Mouse (Mus musculus) limb, embryonic 10.5 days (tissue): ENCODE data around the gene Dgkg. TPM values are rescaled to one million over a fixed set of nuclear protein-coding genes. Genes with fewer than 3 reads are reported as not detected.

Source experiments
- DNase-seq: peaks from one replicate; pipeline ENCODE4 v3.0.0-alpha.2; 2017; ENCODE audit warnings: low spot score
- H3K27ac ChIP-seq: fragments of 300-500 bp; sonication (generic); 2 replicates; pipeline ENCODE4 v1.5.1; 2016; ENCODE audit warnings: mild to moderate bottlenecking
- H3K27me3 ChIP-seq: fragments of 300-500 bp; sonication (generic); 2 replicates; pipeline ENCODE4 v1.6.1; 2016; ENCODE audit warnings: low read depth, mild to moderate bottlenecking; ENCODE audit not compliant: poor library complexity, severe bottlenecking
- H3K36me3 ChIP-seq: fragments of 300-500 bp; sonication (generic); 2 replicates; pipeline ENCODE4 v1.6.1; 2016; ENCODE audit warnings: mild to moderate bottlenecking, moderate library complexity
- H3K4me1 ChIP-seq: fragments of 300-500 bp; sonication (generic); 2 replicates; pipeline ENCODE4 v1.6.1; 2016
- H3K4me3 ChIP-seq: fragments of 300-500 bp; sonication (generic); 2 replicates; pipeline ENCODE4 v1.5.1; 2016; ENCODE audit warnings: mild to moderate bottlenecking, moderate library complexity
- H3K9me3 ChIP-seq: fragments of 300-500 bp; sonication (generic); replicated peaks from 2 replicates; pipeline ENCODE4 v1.6.1; 2016; ENCODE audit warnings: mild to moderate bottlenecking
- WGBS: fragments of 180-500 bp; shearing (Covaris S2); methylation state at CpG from one replicate; pipeline ENCODE4 v1.1.7; 2016; 5-methylcytosine and 5-hydroxymethylcytosine counted together
- polyA plus RNA-seq: library from polyadenylated mRNA; unstranded; fragments of >200 nt; fragmentation: Nextera tagmentation; extraction: Ambion mirVana; gene quantifications from 2 replicates; pipeline ENCODE4 v1.2.1, GENCODE M21; 2016

Dgkg gene
- polyA plus RNA-seq, 1 experiment from 2014 or later = 0.29 TPM

- H3K36me3 ChIP-seq = no peaks in the 10 kb centered on the region
- H3K4me1 ChIP-seq = peaks cover 22% of the 10 kb centered on the region
- no peaks in the 10 kb centered on the region for H3K9me3 ChIP-seq
- H3K27me3 ChIP-seq = no peaks in the 10 kb centered on the region
- H3K27ac ChIP-seq = no peak overlapping the region
- no peak overlapping the region for H3K4me3 ChIP-seq
- 75% methylated on average over 9 of the region's 9 CpGs for WGBS
- DNase-seq = no peak
These were observed 146.0 kb downstream of the Dgkg start for GRCm38 (mm10) chr16:22510861-22511637.

DNA sequence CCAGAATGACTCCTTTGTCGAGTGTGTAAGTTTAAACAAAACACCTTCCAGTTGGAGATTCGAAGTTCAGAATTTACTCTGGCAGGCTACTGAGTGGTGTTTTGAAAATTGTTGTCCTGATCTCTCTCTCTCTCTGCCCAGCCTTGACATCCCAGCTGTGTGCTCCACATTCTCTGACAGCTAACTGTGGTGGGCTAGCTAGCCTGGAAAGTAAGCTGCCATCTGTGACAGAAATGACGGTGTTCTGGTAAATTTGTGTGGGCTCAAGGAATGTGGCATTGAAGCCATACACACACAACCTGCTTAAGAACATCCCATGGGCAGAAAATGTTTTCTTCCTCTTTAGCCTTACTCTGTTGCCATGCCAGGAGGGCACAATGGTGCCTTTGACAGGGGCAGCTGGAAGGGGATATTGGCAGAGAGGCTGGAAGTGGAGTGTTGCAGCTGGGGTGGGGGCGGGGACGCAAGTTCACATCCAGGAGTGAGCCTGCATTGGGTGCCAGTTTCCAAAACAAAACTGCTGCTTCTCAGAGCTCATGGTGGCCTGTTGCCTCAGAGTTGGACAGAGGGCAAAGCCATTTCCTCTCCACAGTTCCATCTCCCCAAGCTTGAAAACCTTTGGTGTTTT is 148.0 kb downstream of the Dgkg start:
- DNase-seq = no peak
- no peaks in the 10 kb centered on the region for H3K36me3 ChIP-seq
- no peaks in the 10 kb centered on the region for H3K9me3 ChIP-seq
- H3K27me3 ChIP-seq = no peaks in the 10 kb centered on the region
- H3K4me1 ChIP-seq = peaks cover 20% of the 10 kb centered on the region
- no peak overlapping the region for H3K4me3 ChIP-seq
- 88% methylated on average over 5 of the region's 5 CpGs for WGBS
- H3K27ac ChIP-seq = no peak overlapping the region

DNA sequence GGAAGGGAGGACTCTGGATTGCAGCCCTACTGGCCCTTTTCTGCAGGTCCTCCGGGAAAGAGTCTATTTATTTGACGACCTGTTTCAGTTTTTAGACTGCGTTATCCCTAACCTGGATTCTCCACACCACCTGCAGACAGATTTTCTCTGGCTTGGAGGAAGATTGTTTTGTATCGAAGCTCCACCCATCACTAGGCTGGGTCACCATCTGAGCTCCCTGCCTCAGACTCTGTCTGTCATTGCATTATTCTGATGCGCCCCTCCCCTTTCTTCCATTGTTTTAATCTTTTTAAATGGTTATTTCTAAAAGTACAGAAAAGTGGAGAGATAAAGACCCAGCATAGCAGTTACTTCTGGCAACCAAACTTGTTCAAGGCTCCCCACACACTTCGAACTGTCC is 151.4 kb downstream of the Dgkg start:
- WGBS = 67% methylated on average over 6 of the region's 6 CpGs
- H3K4me1 ChIP-seq = peaks cover 22% of the 10 kb centered on the region

DNA sequence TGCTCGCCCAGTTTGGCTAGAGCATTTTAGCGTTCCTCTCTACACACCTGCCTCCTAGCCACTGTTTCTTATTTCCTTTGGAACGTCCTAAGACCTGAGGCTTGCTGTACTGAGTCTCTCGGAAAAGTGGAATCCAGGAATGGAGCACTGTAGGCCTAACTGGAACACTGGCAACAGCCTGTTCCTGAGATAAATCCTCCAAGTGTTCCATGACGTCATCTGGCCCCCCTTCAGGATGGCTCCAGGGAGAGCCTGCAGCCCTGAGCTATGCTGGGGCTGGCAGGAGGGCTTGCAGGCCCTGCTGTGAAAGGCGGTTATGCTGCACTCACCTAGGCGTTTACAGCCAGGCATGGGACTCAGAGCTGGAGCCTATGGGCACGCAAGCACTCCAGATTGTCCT is 152.2 kb downstream of the Dgkg start:
- 39% methylated on average over 8 of the region's 8 CpGs for WGBS
- H3K9me3 ChIP-seq = no peaks in the 10 kb centered on the region

More for the DNA sequence above, 151.4 kb downstream of the Dgkg start:
- no peaks in the 10 kb centered on the region for H3K27me3 ChIP-seq
- H3K36me3 ChIP-seq = no peaks in the 10 kb centered on the region
- no peak overlapping the region for H3K27ac ChIP-seq
- no peak for DNase-seq
- no peak overlapping the region for H3K4me3 ChIP-seq
- H3K9me3 ChIP-seq = no peaks in the 10 kb centered on the region

GRCm38 (mm10) chr16:22504049-22504448 is 153.0 kb downstream of the Dgkg start:
- no peaks in the 10 kb centered on the region for H3K36me3 ChIP-seq
- H3K27ac ChIP-seq = no peak overlapping the region
- WGBS = 70% methylated on average over 5 of the region's 5 CpGs
- H3K4me1 ChIP-seq = peaks cover 16% of the 10 kb centered on the region
- H3K4me3 ChIP-seq = no peak overlapping the region
- no peaks in the 10 kb centered on the region for H3K9me3 ChIP-seq
- no peak for DNase-seq
- H3K27me3 ChIP-seq = no peaks in the 10 kb centered on the region

More for the DNA sequence above, 152.2 kb downstream of the Dgkg start:
- Histone ChIP-seq H3K27me3 (no peaks in the 10 kb centered on the region), H3K36me3 (no peaks in the 10 kb centered on the region), H3K27ac (peak overlapping the region; percentile 46; the same call in 1 of the 2 replicates), H3K4me3 (no peak overlapping the region), H3K4me1 (peaks cover 22% of the 10 kb centered on the region)
- peak; percentile 34 for DNase-seq

DNA sequence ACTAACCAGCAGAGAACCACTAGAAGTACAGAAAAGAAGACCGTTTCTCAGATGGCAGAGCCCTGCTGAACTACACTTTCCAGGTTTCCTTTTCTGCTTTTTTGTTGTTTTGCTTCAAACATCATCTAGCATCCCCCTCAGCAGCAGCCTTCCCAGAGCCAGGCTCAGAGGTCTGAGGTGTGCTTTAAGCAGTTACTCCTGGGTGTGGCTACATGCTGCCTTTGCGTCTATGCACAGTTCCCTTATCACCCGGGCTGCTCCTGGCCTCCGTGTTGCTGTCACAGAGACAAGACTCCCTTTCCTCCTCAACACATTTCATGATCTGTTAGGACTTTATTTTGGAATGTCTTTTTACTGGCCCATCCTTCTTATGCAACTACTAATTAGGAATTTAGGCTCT is 153.6 kb downstream of the Dgkg start:
- no peak overlapping the region for H3K27ac ChIP-seq
- H3K36me3 ChIP-seq = no peaks in the 10 kb centered on the region
- DNase-seq = no peak
- no peaks in the 10 kb centered on the region for H3K9me3 ChIP-seq
- no peak overlapping the region for H3K4me3 ChIP-seq
- peaks cover 16% of the 10 kb centered on the region for H3K4me1 ChIP-seq
- WGBS = 68% methylated on average over 4 of the region's 4 CpGs
- no peaks in the 10 kb centered on the region for H3K27me3 ChIP-seq

GRCm38 (mm10) chr16:22501855-22502254 is 155.2 kb downstream of the Dgkg start:
- Histone ChIP-seq H3K9me3 (no peaks in the 10 kb centered on the region), H3K27me3 (no peaks in the 10 kb centered on the region), H3K27ac (no peak overlapping the region), H3K36me3 (no peaks in the 10 kb centered on the region), H3K4me3 (no peak overlapping the region), H3K4me1 (peaks cover 19% of the 10 kb centered on the region)
- DNase-seq = no peak
- WGBS = 78% methylated on average over 6 of the region's 6 CpGs

DNA sequence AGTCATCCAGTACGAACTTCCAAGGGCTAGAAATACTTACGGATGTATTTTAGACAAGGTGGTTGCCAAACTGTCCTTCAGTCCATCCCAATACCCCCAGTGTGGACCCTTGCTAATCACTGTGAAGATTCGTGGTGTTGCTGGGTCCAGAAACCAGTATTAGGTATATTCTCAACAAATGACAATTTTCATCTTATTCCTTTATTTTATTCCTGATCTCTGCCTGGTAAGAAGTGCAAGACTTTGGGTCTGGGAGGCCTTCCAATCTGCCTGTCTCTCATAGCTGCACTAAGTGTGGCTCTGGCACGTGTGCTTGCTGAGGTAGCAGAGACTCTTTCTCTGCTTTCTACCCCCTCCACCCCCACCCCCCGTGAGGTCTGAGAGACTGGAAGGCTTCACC is 156.5 kb downstream of the Dgkg start:
- 83% methylated on average over 5 of the region's 5 CpGs for WGBS

DNA sequence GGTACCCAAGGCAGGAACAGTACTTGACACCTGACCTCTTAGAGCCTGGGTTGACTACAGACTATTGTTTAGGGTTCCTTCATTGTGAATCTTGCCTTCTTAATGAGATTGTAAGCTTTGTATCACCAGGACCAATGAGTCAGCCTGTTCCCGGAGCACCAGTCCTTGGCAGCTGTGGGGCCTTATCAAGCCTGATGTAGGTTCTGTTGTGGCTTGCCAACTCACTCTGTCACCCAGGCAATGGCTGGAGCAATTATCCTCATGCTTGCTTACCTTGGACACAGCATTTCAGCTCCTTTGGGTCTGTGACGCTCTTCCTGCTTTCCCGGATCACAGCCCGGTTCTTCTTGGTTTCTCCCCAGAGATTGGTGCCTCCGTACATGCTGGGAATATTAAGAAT is 157.1 kb downstream of the Dgkg start:
- Histone ChIP-seq H3K4me3 (no peak overlapping the region), H3K27me3 (no peaks in the 10 kb centered on the region), H3K36me3 (no peaks in the 10 kb centered on the region), H3K9me3 (no peaks in the 10 kb centered on the region), H3K4me1 (peaks cover 12% of the 10 kb centered on the region), H3K27ac (no peak overlapping the region)
- DNase-seq = no peak
- 93% methylated on average over 5 of the region's 5 CpGs for WGBS

More for the DNA sequence above, 156.5 kb downstream of the Dgkg start:
- no peaks in the 10 kb centered on the region for H3K27me3 ChIP-seq
- DNase-seq = no peak
- no peak overlapping the region for H3K27ac ChIP-seq
- no peaks in the 10 kb centered on the region for H3K36me3 ChIP-seq
- H3K4me1 ChIP-seq = peaks cover 15% of the 10 kb centered on the region
- no peak overlapping the region for H3K4me3 ChIP-seq
- H3K9me3 ChIP-seq = no peaks in the 10 kb centered on the region

- 85% methylated on average over 3 of the region's 3 CpGs for WGBS
These were observed 157.6 kb downstream of the Dgkg start for GRCm38 (mm10) chr16:22499447-22499846.

GRCm38 (mm10) chr16:22497976-22498375 is 159.0 kb downstream of the Dgkg start:
- DNase-seq = no peak
- 70% methylated on average over 3 of the region's 3 CpGs for WGBS
- Histone ChIP-seq H3K9me3 (no peaks in the 10 kb centered on the region), H3K36me3 (no peaks in the 10 kb centered on the region), H3K27me3 (no peaks in the 10 kb centered on the region), H3K27ac (no peak overlapping the region), H3K4me1 (peaks cover 3% of the 10 kb centered on the region; the same call in 1 of the 2 replicates), H3K4me3 (no peak overlapping the region)

More at GRCm38 (mm10) chr16:22499447-22499846, 157.6 kb downstream of the Dgkg start:
- Histone ChIP-seq H3K9me3 (no peaks in the 10 kb centered on the region), H3K27me3 (no peaks in the 10 kb centered on the region), H3K36me3 (no peaks in the 10 kb centered on the region), H3K4me3 (no peak overlapping the region), H3K27ac (no peak overlapping the region), H3K4me1 (peaks cover 7% of the 10 kb centered on the region)
- no peak for DNase-seq

GRCm38 (mm10) chr16:22495259-22495658 is 161.8 kb downstream of the Dgkg start:
- Histone ChIP-seq H3K9me3 (no peaks in the 10 kb centered on the region), H3K36me3 (no peaks in the 10 kb centered on the region), H3K27ac (no peak overlapping the region), H3K4me3 (no peak overlapping the region), H3K27me3 (no peaks in the 10 kb centered on the region), H3K4me1 (peaks cover 3% of the 10 kb centered on the region; the same call in 1 of the 2 replicates)
- no peak for DNase-seq
- WGBS = 88% methylated on average over 5 of the region's 5 CpGs

DNA sequence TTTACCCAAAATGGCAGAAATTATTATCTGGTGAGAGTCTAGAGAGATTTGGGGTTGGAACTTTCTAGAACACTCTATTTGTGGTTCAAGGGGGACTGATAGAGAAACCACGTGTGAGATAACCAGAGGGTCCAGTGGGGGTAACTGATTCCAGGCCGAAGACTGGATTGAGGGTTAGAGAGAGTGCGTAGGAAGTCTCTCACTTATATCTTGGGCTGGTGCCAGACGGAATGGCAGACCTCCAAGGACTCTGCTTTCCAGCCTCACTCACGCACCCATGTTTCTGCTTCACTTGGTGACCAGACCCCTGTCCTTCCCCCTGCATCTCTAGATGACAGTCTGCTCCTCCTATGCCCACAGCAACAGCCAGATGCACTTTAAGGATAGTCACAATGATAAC is 162.2 kb downstream of the Dgkg start:
- DNase-seq = no peak
- Histone ChIP-seq H3K9me3 (no peaks in the 10 kb centered on the region), H3K4me1 (peaks cover 3% of the 10 kb centered on the region; the same call in 1 of the 2 replicates), H3K27ac (no peak overlapping the region), H3K4me3 (no peak overlapping the region), H3K36me3 (no peaks in the 10 kb centered on the region), H3K27me3 (no peaks in the 10 kb centered on the region)
- WGBS = 88% methylated on average over 5 of the region's 5 CpGs
